Mouse (Mus musculus): Measurements from ENCODE around the gene Med22.

DNA sequence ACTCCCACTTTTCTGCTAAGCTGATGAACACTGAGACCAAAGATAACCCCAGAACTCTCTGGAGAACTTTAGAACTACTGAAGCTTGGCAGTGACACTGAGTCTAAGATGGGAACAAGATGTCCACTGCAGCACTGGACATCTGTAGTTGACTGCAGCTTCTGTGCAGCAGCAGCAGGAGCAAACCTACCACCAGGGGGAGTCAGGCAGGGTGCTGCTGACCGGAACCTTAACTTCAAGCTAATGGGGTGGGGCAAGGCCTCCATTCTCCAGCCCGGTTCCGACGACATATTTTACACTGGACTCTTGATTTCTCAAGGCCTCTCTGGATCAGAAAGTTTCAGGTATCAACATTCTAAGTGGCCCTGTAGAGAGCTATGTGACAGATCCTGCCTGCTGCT, 3.4 kb downstream of the Med22 start:
- peak; percentile 87 for TF ChIP-seq CTCF (IDR thresholded peaks at IDR 0.05)
- TF ChIP-seq EP300 (IDR thresholded peaks at IDR 0.05): no peak

Data from lung, postnatal 0 days (tissue).